Mouse (Mus musculus) limb, embryonic 10.5 days (tissue): ENCODE results near the gene Smpd1. TPM values are rescaled to one million over a fixed set of nuclear protein-coding genes. Genes with fewer than 3 reads are reported as not detected.

Experiments
- DNase-seq: peaks from one replicate; pipeline ENCODE4 v3.0.0-alpha.2; 2017; ENCODE audit warnings: low spot score
- H3K27ac ChIP-seq: fragments of 300-500 bp; sonication (generic); 2 replicates; pipeline ENCODE4 v1.5.1; 2016; ENCODE audit warnings: mild to moderate bottlenecking
- H3K27me3 ChIP-seq: fragments of 300-500 bp; sonication (generic); 2 replicates; pipeline ENCODE4 v1.6.1; 2016; ENCODE audit warnings: low read depth, mild to moderate bottlenecking; ENCODE audit not compliant: poor library complexity, severe bottlenecking
- H3K36me3 ChIP-seq: fragments of 300-500 bp; sonication (generic); 2 replicates; pipeline ENCODE4 v1.6.1; 2016; ENCODE audit warnings: mild to moderate bottlenecking, moderate library complexity
- H3K4me1 ChIP-seq: fragments of 300-500 bp; sonication (generic); 2 replicates; pipeline ENCODE4 v1.6.1; 2016
- H3K4me3 ChIP-seq: fragments of 300-500 bp; sonication (generic); 2 replicates; pipeline ENCODE4 v1.5.1; 2016; ENCODE audit warnings: mild to moderate bottlenecking, moderate library complexity
- H3K9me3 ChIP-seq: fragments of 300-500 bp; sonication (generic); replicated peaks from 2 replicates; pipeline ENCODE4 v1.6.1; 2016; ENCODE audit warnings: mild to moderate bottlenecking
- WGBS: fragments of 180-500 bp; shearing (Covaris S2); methylation state at CpG from one replicate; pipeline ENCODE4 v1.1.7; 2016; 5-methylcytosine and 5-hydroxymethylcytosine counted together
- polyA plus RNA-seq: library from polyadenylated mRNA; unstranded; fragments of >200 nt; fragmentation: Nextera tagmentation; extraction: Ambion mirVana; gene quantifications from 2 replicates; pipeline ENCODE4 v1.2.1, GENCODE M21; 2016

Gene Smpd1
- polyA plus RNA-seq, 1 experiment from 2014 or later, result 31.9 TPM

GRCm38 (mm10) chr7:105534162-105534561, 20.0 kb upstream of the Smpd1 start:
- WGBS, result 89% methylated on average over 3 of the region's 3 CpGs
- DNase-seq, result no peak
- Histone ChIP-seq H3K27ac (no peak overlapping the region), H3K4me3 (no peak overlapping the region), H3K27me3 (no peaks in the 10 kb centered on the region), H3K9me3 (no peaks in the 10 kb centered on the region), H3K4me1 (no peaks in the 10 kb centered on the region), H3K36me3 (no peaks in the 10 kb centered on the region)

DNA sequence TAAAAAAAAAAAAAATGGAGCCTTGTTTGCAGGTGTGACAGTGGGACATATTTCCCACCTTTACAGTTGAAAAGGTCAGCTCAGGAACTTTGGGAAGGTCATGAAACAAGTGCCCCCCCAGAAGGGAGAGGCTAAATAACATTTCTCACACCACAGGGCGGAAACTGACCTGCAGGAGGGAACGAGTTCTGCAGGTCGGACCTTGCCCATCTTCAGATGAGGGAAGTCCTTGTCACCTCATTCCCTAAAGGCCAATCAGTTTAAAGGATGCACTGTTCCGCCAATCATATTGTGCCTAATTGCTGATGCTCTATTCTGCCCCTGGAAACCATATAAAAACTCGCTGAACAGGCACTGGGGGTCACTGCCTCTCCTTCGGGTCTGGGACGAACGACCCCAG, 8.2 kb upstream of the Smpd1 start:
- WGBS, result 73% methylated on average over 8 of the region's 8 CpGs
- peaks cover 7% of the 10 kb centered on the region; the same call in 1 of the 2 replicates for H3K4me1 ChIP-seq
- no peaks in the 10 kb centered on the region for H3K9me3 ChIP-seq
- no peak for DNase-seq
- no peak overlapping the region for H3K4me3 ChIP-seq
- H3K27ac ChIP-seq, result no peak overlapping the region
- no peaks in the 10 kb centered on the region for H3K36me3 ChIP-seq
- no peaks in the 10 kb centered on the region for H3K27me3 ChIP-seq

DNA sequence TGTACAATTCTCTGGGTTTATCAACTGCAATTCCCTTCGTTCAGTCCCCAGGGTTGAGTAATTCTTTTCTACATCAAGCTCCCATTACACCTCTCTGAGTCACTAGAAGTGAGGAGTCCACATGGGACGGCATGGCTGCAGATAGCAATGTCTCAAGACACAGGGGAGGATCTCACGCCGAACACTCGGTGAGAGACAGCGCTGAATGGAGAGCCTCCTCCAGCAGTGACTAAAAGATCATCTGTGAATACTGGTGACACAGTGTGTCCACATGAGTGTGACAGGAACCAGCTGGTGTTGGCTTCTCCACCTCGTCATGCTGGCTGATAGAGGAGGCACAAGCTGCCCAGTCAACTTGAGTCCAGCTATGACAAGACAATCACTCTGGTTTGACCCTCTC, 6.2 kb upstream of the Smpd1 start:
- H3K27me3 ChIP-seq, result no peaks in the 10 kb centered on the region
- H3K27ac ChIP-seq, result no peak overlapping the region
- H3K4me1 ChIP-seq, result peaks cover 7% of the 10 kb centered on the region; the same call in 1 of the 2 replicates
- H3K4me3 ChIP-seq, result no peak overlapping the region
- H3K36me3 ChIP-seq, result no peaks in the 10 kb centered on the region
- no peak for DNase-seq
- WGBS, result 90% methylated on average over 7 of the region's 7 CpGs
- H3K9me3 ChIP-seq, result no peaks in the 10 kb centered on the region

GRCm38 (mm10) chr7:105549035-105549434, 5.1 kb upstream of the Smpd1 start:
- DNase-seq, result peak; percentile 62
- WGBS, result 37% methylated on average over 6 of the region's 6 CpGs
- Histone ChIP-seq H3K36me3 (no peaks in the 10 kb centered on the region), H3K27ac (peak overlapping the region; percentile 81), H3K27me3 (no peaks in the 10 kb centered on the region), H3K4me1 (peaks cover 7% of the 10 kb centered on the region; the same call in 1 of the 2 replicates), H3K4me3 (no peak overlapping the region), H3K9me3 (no peaks in the 10 kb centered on the region)

GRCm38 (mm10) chr7:105553456-105554211, 526 bp upstream of the Smpd1 start:
- no peak for DNase-seq
- Histone ChIP-seq H3K36me3 (peaks cover 16% of the 10 kb centered on the region), H3K4me1 (peaks cover 21% of the 10 kb centered on the region), H3K27me3 (no peaks in the 10 kb centered on the region), H3K4me3 (peak overlapping the region; percentile 68), H3K9me3 (no peaks in the 10 kb centered on the region), H3K27ac (peak overlapping the region; percentile 84)
- 25% methylated on average over 27 of the region's 27 CpGs for WGBS

DNA sequence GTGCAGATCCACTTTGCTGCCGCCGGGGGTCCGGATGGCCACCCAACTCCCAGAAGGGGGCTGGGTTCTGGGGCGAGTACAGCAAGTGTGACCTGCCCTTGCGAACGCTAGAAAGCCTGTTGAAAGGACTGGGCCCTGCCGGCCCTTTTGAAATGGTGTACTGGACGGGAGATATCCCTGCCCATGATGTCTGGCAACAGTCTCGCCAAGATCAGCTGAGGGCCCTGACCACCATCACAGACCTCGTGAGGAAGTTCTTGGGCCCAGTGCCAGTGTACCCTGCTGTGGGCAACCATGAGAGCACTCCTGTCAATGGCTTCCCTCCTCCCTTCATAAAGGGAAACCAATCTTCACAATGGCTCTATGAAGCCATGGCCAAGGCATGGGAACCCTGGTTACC, 1.4 kb downstream of the Smpd1 start:
- H3K4me3 ChIP-seq, result 0 out of 2 replicates have a peak overlapping the region, but pooled peaks have one; percentile 68
- 93% methylated on average over 10 of the region's 10 CpGs for WGBS
- H3K27ac ChIP-seq, result no peak overlapping the region
- peaks cover 14% of the 10 kb centered on the region for H3K4me1 ChIP-seq
- peaks cover 31% of the 10 kb centered on the region for H3K36me3 ChIP-seq
- H3K27me3 ChIP-seq, result no peaks in the 10 kb centered on the region
- H3K9me3 ChIP-seq, result no peaks in the 10 kb centered on the region
- DNase-seq, result no peak

DNA sequence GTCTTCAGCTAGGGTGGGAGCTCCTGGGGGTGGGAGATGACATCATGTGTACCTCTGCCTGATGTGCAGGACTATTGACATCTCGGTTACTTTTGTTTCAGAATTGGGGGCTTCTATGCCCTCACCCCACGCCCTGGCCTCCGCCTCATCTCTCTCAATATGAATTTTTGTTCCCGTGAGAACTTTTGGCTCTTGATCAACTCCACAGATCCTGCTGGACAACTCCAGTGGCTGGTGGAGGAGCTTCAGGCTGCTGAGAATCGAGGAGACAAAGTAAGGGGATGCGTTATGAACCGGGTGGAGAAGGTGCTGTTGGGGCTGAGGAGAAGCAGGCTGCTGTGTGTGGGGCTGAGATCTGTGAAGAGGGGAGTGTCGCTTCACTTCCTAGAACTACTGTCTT, 2.2 kb downstream of the Smpd1 start:
- peaks cover 14% of the 10 kb centered on the region for H3K4me1 ChIP-seq
- WGBS, result 85% methylated on average over 8 of the region's 8 CpGs

DNA sequence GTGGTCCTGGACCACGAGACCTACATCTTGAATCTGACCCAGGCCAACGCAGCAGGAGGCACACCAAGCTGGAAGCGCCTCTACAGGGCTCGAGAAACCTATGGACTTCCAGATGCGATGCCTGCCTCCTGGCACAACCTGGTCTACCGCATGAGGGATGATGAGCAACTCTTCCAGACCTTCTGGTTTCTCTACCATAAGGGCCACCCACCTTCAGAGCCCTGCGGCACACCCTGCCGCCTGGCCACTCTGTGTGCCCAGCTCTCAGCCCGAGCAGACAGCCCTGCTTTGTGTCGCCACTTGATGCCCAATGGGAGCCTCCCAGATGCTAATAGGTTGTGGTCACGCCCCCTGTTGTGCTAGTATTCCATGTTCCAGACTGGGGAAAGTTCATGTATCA, 3.5 kb downstream of the Smpd1 start:
- Histone ChIP-seq H3K27ac (no peak overlapping the region), H3K27me3 (no peaks in the 10 kb centered on the region), H3K36me3 (peaks cover 48% of the 10 kb centered on the region), H3K4me1 (peaks cover 14% of the 10 kb centered on the region), H3K4me3 (no peak overlapping the region), H3K9me3 (no peaks in the 10 kb centered on the region)
- 88% methylated on average over 11 of the region's 11 CpGs for WGBS
- DNase-seq, result no peak

More for the DNA sequence above, 2.2 kb downstream of the Smpd1 start:
- Histone ChIP-seq H3K27ac (no peak overlapping the region), H3K9me3 (no peaks in the 10 kb centered on the region), H3K27me3 (no peaks in the 10 kb centered on the region), H3K36me3 (peaks cover 36% of the 10 kb centered on the region), H3K4me3 (no peak overlapping the region)
- DNase-seq, result no peak

- peaks cover 14% of the 10 kb centered on the region for H3K4me1 ChIP-seq
- H3K4me3 ChIP-seq, result no peak overlapping the region
- no peak overlapping the region for H3K27ac ChIP-seq
- peaks cover 59% of the 10 kb centered on the region for H3K36me3 ChIP-seq
- H3K9me3 ChIP-seq, result no peaks in the 10 kb centered on the region
- DNase-seq, result no peak
- no peaks in the 10 kb centered on the region for H3K27me3 ChIP-seq
- 90% methylated on average over 9 of the region's 9 CpGs for WGBS
These were observed 4.9 kb downstream of the Smpd1 start for GRCm38 (mm10) chr7:105559016-105559415.

- DNase-seq, result no peak
- WGBS, result 94% methylated on average over 3 of the region's 3 CpGs
- no peaks in the 10 kb centered on the region for H3K27me3 ChIP-seq
- no peaks in the 10 kb centered on the region for H3K9me3 ChIP-seq
- H3K4me1 ChIP-seq, result no peaks in the 10 kb centered on the region
- no peak overlapping the region for H3K4me3 ChIP-seq
- peaks cover 89% of the 10 kb centered on the region for H3K36me3 ChIP-seq
- H3K27ac ChIP-seq, result no peak overlapping the region
These were observed 8.2 kb downstream of the Smpd1 start for GRCm38 (mm10) chr7:105562317-105562716.

DNA sequence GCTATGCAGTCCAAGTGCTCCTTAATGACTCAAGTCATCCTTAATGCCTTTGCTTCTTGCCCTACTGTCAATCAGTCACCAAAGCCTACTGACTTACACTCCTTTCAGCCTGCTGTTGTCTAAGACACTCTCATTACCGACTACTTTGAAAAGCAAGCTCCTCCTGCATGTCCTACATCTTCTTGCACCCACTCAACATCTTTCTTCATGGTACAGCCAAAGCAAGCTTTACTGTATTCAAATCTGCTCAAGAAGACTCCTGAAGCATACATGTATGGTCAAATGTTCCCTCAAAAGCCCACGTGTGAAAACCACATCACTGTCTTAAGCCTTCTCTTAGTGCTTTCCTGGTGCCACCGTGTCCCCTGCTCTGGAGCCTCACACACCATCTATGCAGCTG, 9.2 kb downstream of the Smpd1 start:
- Histone ChIP-seq H3K36me3 (peaks cover 86% of the 10 kb centered on the region), H3K9me3 (no peaks in the 10 kb centered on the region), H3K4me3 (no peak overlapping the region), H3K27ac (no peak overlapping the region), H3K27me3 (no peaks in the 10 kb centered on the region), H3K4me1 (no peaks in the 10 kb centered on the region; the same call in 1 of the 2 replicates)
- WGBS, result 86% methylated on average over 3 of the region's 3 CpGs
- no peak for DNase-seq

GRCm38 (mm10) chr7:105565071-105565836, 11.1 kb downstream of the Smpd1 start:
- H3K27me3 ChIP-seq, result no peaks in the 10 kb centered on the region
- 88% methylated on average over 17 of the region's 17 CpGs for WGBS
- no peak for DNase-seq
- H3K9me3 ChIP-seq, result no peaks in the 10 kb centered on the region
- H3K27ac ChIP-seq, result no peak overlapping the region
- peaks cover 19% of the 10 kb centered on the region for H3K4me1 ChIP-seq
- H3K36me3 ChIP-seq, result peaks cover 74% of the 10 kb centered on the region
- no peak overlapping the region for H3K4me3 ChIP-seq

DNA sequence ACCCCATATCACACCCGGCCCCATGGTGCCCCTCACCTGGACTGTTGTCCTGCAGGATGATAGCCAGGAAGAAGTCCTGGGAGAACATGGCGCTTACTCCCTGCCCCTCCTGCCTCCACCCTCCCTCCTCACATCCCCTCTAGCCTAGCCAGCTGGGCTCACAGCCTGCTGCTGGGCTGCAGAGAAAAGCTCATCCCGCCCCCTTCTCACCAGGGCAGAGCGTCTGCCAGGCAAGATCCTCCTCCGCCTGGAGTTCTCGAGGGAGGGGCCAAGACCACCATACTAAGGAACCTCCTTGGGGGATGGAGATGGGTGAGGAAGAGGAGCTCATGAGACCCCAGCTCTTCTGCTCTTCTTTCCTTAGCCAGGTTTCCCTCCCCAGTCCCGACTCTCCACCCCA, 14.4 kb downstream of the Smpd1 start:
- no peak for DNase-seq
- Histone ChIP-seq H3K4me1 (peaks cover 25% of the 10 kb centered on the region), H3K36me3 (peaks cover 66% of the 10 kb centered on the region), H3K27ac (no peak overlapping the region; the same call in 1 of the 2 replicates), H3K4me3 (no peak overlapping the region), H3K9me3 (no peaks in the 10 kb centered on the region), H3K27me3 (no peaks in the 10 kb centered on the region)
- 26% methylated on average over 7 of the region's 7 CpGs for WGBS
